Mouse (Mus musculus) B cell, adult (primary cell): ENCODE results near the gene Tcea2. TPM values are rescaled to one million over a fixed set of nuclear protein-coding genes. Genes with fewer than 3 reads are reported as not detected.

Experiments
- total RNA-seq: library from RNA; stranded (reverse); gene quantifications from 4 replicates; pipeline ENCODE4 v1.2.4, GENCODE M21; 2023; ENCODE audit not compliant: inconsistent age

Gene Tcea2
- total RNA-seq = 15.8 to 23.0 TPM (median 19.9 TPM) in 4 replicates

GRCm38 (mm10) chr2:181679951-181680715 lies at the start of gene Tcea2:
Gene Tcea2, plus strand, starts transcription at chr2:181680310.

GRCm38 (mm10) chr2:181656734-181657133 lies 23.4 kb upstream of the Tcea2 start, which contains the start of gene Gm29797:
Gene Gm29797, plus strand, starts transcription at chr2:181657034.

DNA sequence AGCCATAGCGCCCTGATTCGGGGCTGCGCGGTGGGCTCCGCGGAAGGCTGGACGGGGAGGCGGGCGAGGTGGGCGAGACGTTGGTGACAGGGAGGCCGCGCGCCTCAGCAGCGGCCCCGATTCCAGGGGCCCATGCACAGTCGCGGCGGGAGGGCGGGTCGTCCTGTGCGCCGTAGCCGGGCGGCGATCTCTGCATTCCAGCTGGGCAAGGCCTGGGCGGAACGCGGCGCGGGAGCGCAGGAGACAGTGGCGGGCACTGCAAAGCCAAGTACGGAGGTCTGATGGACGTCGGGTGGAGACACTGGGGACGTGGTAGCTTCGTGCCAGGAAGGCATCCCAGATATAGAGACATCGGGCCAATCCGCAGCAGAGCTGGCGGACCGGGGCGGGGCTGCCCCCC lies 8.8 kb upstream of the Tcea2 start, which contains the start of gene Sox18:
Gene Sox18 (minus strand): TSS at position 315 of the 400 bp plus-strand sequence.

GRCm38 (mm10) chr2:181693339-181694280 lies 13.5 kb downstream of the Tcea2 start, which contains the start of gene Rgs19:
Gene Rgs19, minus strand, starts transcription at chr2:181693977.

GRCm38 (mm10) chr2:181698241-181698640 lies 18.1 kb downstream of the Tcea2 start, which contains the start of gene Lkaaear1:
Gene Lkaaear1, minus strand, starts transcription at chr2:181698442.

GRCm38 (mm10) chr2:181714903-181715326 lies 34.8 kb downstream of the Tcea2 start, which contains the start of gene Oprl1:
Gene Oprl1, plus strand, starts transcription at chr2:181715016.

Other genes with a start within 250 kb of the Tcea2 start
- 0.29 to 1.3 TPM (median 0.69 TPM) in 4 replicates for gene Zbtb46, start 220.9 kb upstream of the Tcea2 start, total RNA-seq
- not detected in 4 replicates for gene Abhd16b, start 187.1 kb upstream of the Tcea2 start, total RNA-seq
- 79.5 to 84.3 TPM (median 80.4 TPM) in 4 replicates for gene Tpd52l2, start 183.2 kb upstream of the Tcea2 start, total RNA-seq
- gene Dnajc5, start 159.8 kb upstream of the Tcea2 start, total RNA-seq = 112 to 128 TPM (median 117 TPM) in 4 replicates
- gene Uckl1, start 95.4 kb upstream of the Tcea2 start, total RNA-seq = 161 to 195 TPM (median 177 TPM) in 4 replicates
- 60.3 to 64.9 TPM (median 63.4 TPM) in 4 replicates for gene Prpf6, start 88.4 kb upstream of the Tcea2 start, total RNA-seq
- 37.9 to 43.7 TPM (median 42.4 TPM) in 4 replicates for gene Zfp512b, start 87.5 kb upstream of the Tcea2 start, total RNA-seq
- gene Samd10, start 81.1 kb upstream of the Tcea2 start, total RNA-seq = 11.6 to 16.0 TPM (median 13.1 TPM) in 4 replicates
- gene Gm29797, start 23.3 kb upstream of the Tcea2 start, total RNA-seq = 1.2 TPM in 1 of 4 replicates, not detected in the others
- gene Sox18, start 8.7 kb upstream of the Tcea2 start, total RNA-seq = not detected in 4 replicates
- 162 to 178 TPM (median 173 TPM) in 4 replicates for gene Rgs19, start 13.7 kb downstream of the Tcea2 start, total RNA-seq
- gene Lkaaear1, start 18.1 kb downstream of the Tcea2 start, total RNA-seq = not detected in 4 replicates
- gene Oprl1, start 34.7 kb downstream of the Tcea2 start, total RNA-seq = 0.45 to 0.63 TPM (median 0.57 TPM) in 3 of 4 replicates, not detected in the other
- not detected in 4 replicates for gene Myt1, start 83.0 kb downstream of the Tcea2 start, total RNA-seq
- gene Pcmtd2, start 157.5 kb downstream of the Tcea2 start, total RNA-seq = 38.7 to 47.6 TPM (median 42.9 TPM) in 4 replicates
- 10.6 to 15.3 TPM (median 13.4 TPM) in 4 replicates for gene Polr3k, start 184.0 kb downstream of the Tcea2 start, total RNA-seq